Mouse (Mus musculus) adrenal gland, postnatal 4 days (tissue): Measurements from ENCODE around the gene Sike1. TPM values are rescaled to one million over a fixed set of nuclear protein-coding genes. Genes with fewer than 3 reads are reported as not detected.

Source experiments
- DNase-seq, 2 experiments: peaks; one replicate each; pipeline ENCODE4 v3.0.0; 2021 to 2022; ENCODE audit warnings: low spot score in 2 of 2, mixed read lengths in 2 of 2
- long read RNA-seq, 2 experiments: library from polyadenylated mRNA; stranded (forward); transcript quantifications; one replicate each; pipeline ENCODE4 v2.0.0; 2021
- total RNA-seq, 2 experiments: library from RNA; stranded (reverse); gene quantifications; 2 replicates each; pipeline ENCODE4 v1.2.3; 2021

Sike1 gene
- total RNA-seq: 100 to 1,000 TPM in 1 of 2 experiments, 10 to 100 TPM in 1; 96.7 to 105 TPM
- long read RNA-seq, experiment 1, full-length matches to known transcripts: 25 of 32 reads
- long read RNA-seq, experiment 1, partial matches to known transcripts: 6 of 32 reads
- long read RNA-seq, experiment 1, other reads (novel, unspliced or antisense): 1 of 32 reads
- long read RNA-seq, experiment 2, full-length matches to known transcripts: 65 of 72 reads
- long read RNA-seq, experiment 2, partial matches to known transcripts: 2 of 72 reads
- long read RNA-seq, experiment 2, other reads (novel, unspliced or antisense): 5 of 72 reads

- peak; percentile 81 to 88 for DNase-seq
Observed at GRCm38 (mm10) chr3:102995605-102996321, at the start of gene Sike1. Gene Sike1, plus strand, starts transcription at chr3:102995708.

GRCm38 (mm10) chr3:102946312-102946711, 49.2 kb upstream of the Sike1 start:
- no peak for DNase-seq

GRCm38 (mm10) chr3:102946861-102947260, 48.6 kb upstream of the Sike1 start:
- no peak for DNase-seq

- DNase-seq: no peak
Observed at GRCm38 (mm10) chr3:102954476-102954875, 41.0 kb upstream of the Sike1 start.

- no peak for DNase-seq
Observed at GRCm38 (mm10) chr3:102955143-102955542, 40.4 kb upstream of the Sike1 start.

- no peak for DNase-seq
Observed at GRCm38 (mm10) chr3:102955596-102955995, 39.9 kb upstream of the Sike1 start.

GRCm38 (mm10) chr3:102964033-102964432, 31.5 kb upstream of the Sike1 start, which contains the start of gene Nr1h5:
Gene Nr1h5, minus strand, starts transcription at chr3:102964133.
- no peak for DNase-seq

GRCm38 (mm10) chr3:102970067-102970466, 25.4 kb upstream of the Sike1 start:
- no peak for DNase-seq

- no peak for DNase-seq
Observed at GRCm38 (mm10) chr3:102970508-102970907, 25.0 kb upstream of the Sike1 start.

GRCm38 (mm10) chr3:102976906-102977305, 18.6 kb upstream of the Sike1 start:
- no peak for DNase-seq

GRCm38 (mm10) chr3:102979550-102980348, 15.8 kb upstream of the Sike1 start:
- no peak for DNase-seq

GRCm38 (mm10) chr3:102980349-102980736, 15.2 kb upstream of the Sike1 start:
- DNase-seq: no peak

GRCm38 (mm10) chr3:102991041-102991440, 4.5 kb upstream of the Sike1 start:
- DNase-seq: no peak

- DNase-seq: no peak
Observed at GRCm38 (mm10) chr3:102992936-102993335, 2.6 kb upstream of the Sike1 start.

GRCm38 (mm10) chr3:102995233-102995604, 289 bp upstream of the Sike1 start:
- no peak for DNase-seq

GRCm38 (mm10) chr3:102997036-102997435, 1.5 kb downstream of the Sike1 start:
- no peak for DNase-seq

- no peak for DNase-seq
Observed at GRCm38 (mm10) chr3:102997591-102997990, 2.1 kb downstream of the Sike1 start.

- no peak for DNase-seq
Observed at GRCm38 (mm10) chr3:103001595-103001994, 6.1 kb downstream of the Sike1 start.

GRCm38 (mm10) chr3:103017350-103017749, 21.8 kb downstream of the Sike1 start:
- no peak for DNase-seq

- no peak for DNase-seq
Observed at GRCm38 (mm10) chr3:103019462-103019861, 24.0 kb downstream of the Sike1 start.

- DNase-seq: peak; percentile 84 to 94
Observed at GRCm38 (mm10) chr3:103020249-103020942, 24.9 kb downstream of the Sike1 start, which contains the start of gene Csde1. Gene Csde1, plus strand, starts transcription at chr3:103020426.
